Mouse (Mus musculus) myocyte (in vitro differentiated cells): ENCODE results near the gene Ctsq. TPM values are rescaled to one million over a fixed set of nuclear protein-coding genes. Genes with fewer than 3 reads are reported as not detected.
"Not testable (repeated sequence)": the region's sequence is repeated elsewhere in the genome, so short reads cannot be mapped to it uniquely, and the experiment has no call there.

Experiments
- H3K27me3 ChIP-seq: one replicate; pipeline ENCODE4 v1.6.1; 2011; ENCODE audit not compliant: control insufficient read depth, insufficient read depth, insufficient read length
- H3K36me3 ChIP-seq: one replicate; pipeline ENCODE4 v1.6.1; 2011; ENCODE audit not compliant: control insufficient read depth, insufficient read depth
- H3K4me2 ChIP-seq: one replicate; pipeline ENCODE4 v1.6.1; 2011; ENCODE audit warnings: low read depth, control low read depth
- H3K4me3 ChIP-seq: one replicate; pipeline ENCODE4 v1.5.1; 2011; ENCODE audit warnings: mild to moderate bottlenecking, control low read depth, moderate library complexity
- H3K79me2 ChIP-seq: one replicate; pipeline ENCODE4 v1.6.1; 2011; ENCODE audit not compliant: control insufficient read depth, insufficient read depth
- H3ac ChIP-seq: one replicate; pipeline ENCODE4 v1.6.1; 2011; ENCODE audit not compliant: control insufficient read depth, insufficient read length
- CEBPB ChIP-seq: IDR thresholded peaks from 2 replicates; pipeline ENCODE4 v1.6.1; 2011; ENCODE audit warnings: mild to moderate bottlenecking, moderate library complexity; ENCODE audit not compliant: poor library complexity, insufficient read depth, severe bottlenecking
- E2F4 ChIP-seq: IDR thresholded peaks from one replicate; pipeline ENCODE4 v1.6.1; 2011; ENCODE audit warnings: mild to moderate bottlenecking, control low read depth, moderate library complexity; ENCODE audit not compliant: insufficient read depth
- MAX ChIP-seq: IDR thresholded peaks from one replicate; pipeline ENCODE4 v1.6.1; 2011; ENCODE audit warnings: low read depth, mild to moderate bottlenecking, control low read depth
- MYOD1 ChIP-seq, 3 experiments: IDR thresholded peaks; one replicate each; pipeline ENCODE4 v1.6.1; 2011; ENCODE audit warnings: control low read depth in 2 of 3, low read depth in 2 of 3, mild to moderate bottlenecking in 2 of 3, moderate library complexity in 1 of 3; ENCODE audit not compliant: insufficient read length in 2 of 3, control insufficient read depth in 1 of 3
- MYOG ChIP-seq, 3 experiments: IDR thresholded peaks; one replicate each; pipeline ENCODE4 v1.6.1; 2011; ENCODE audit warnings: control low read depth in 2 of 3, low read depth in 2 of 3, mild to moderate bottlenecking in 2 of 3; ENCODE audit not compliant: insufficient read length in 2 of 3, control insufficient read depth in 1 of 3, insufficient read depth in 1 of 3
- POLR2A ChIP-seq: IDR thresholded peaks from one replicate; pipeline ENCODE4 v1.6.1; 2011; ENCODE audit warnings: low read depth, mild to moderate bottlenecking, control low read depth, moderate library complexity; ENCODE audit not compliant: insufficient read length
- POLR2AphosphoS2 ChIP-seq: IDR thresholded peaks from one replicate; pipeline ENCODE4 v1.6.1; 2011; ENCODE audit warnings: low read depth, control low read depth; ENCODE audit not compliant: insufficient read length
- REST ChIP-seq: IDR thresholded peaks from one replicate; pipeline ENCODE4 v1.6.1; 2011; ENCODE audit warnings: mild to moderate bottlenecking, control low read depth, moderate library complexity; ENCODE audit not compliant: insufficient read depth, insufficient read length
- SRF ChIP-seq: IDR thresholded peaks from one replicate; pipeline ENCODE4 v1.6.1; 2011; ENCODE audit warnings: low read depth; ENCODE audit not compliant: control insufficient read depth, insufficient read length
- TCF12 ChIP-seq: IDR thresholded peaks from one replicate; pipeline ENCODE4 v1.6.1; 2011; ENCODE audit warnings: mild to moderate bottlenecking, control low read depth; ENCODE audit not compliant: poor library complexity, insufficient read depth, severe bottlenecking
- TCF3 ChIP-seq: IDR thresholded peaks from one replicate; pipeline ENCODE4 v1.6.1; 2011; ENCODE audit warnings: low read depth, control low read depth; ENCODE audit not compliant: insufficient read length
- USF1 ChIP-seq: IDR thresholded peaks from one replicate; pipeline ENCODE4 v1.6.1; 2011; ENCODE audit warnings: low read depth, mild to moderate bottlenecking, control low read depth, moderate library complexity
- polyA plus RNA-seq: library from polyadenylated mRNA; unstranded; fragments of >200 nt; fragmentation: generic; extraction: Trizol; gene quantifications from one replicate; pipeline ENCODE4 v1.2.1, GENCODE M21; 2012; ENCODE audit warnings: missing spikeins

Gene Ctsq
- polyA plus RNA-seq = not detected

GRCm38 (mm10) chr13:61040531-61040930 is at the start of gene Ctsq:
Ctsq (minus strand) TSS chr13:61040631.
- no peaks in the 10 kb centered on the region for H3K27me3 ChIP-seq
- no peak within 1 kb of the TSS for H3K4me3 ChIP-seq
- no peak within 1 kb of the TSS for H3ac ChIP-seq
- H3K36me3 ChIP-seq = no peaks in the 10 kb centered on the region
- no peak within 1 kb of the TSS for H3K4me2 ChIP-seq
- no peaks in the 10 kb centered on the region for H3K79me2 ChIP-seq
- TF ChIP-seq MAX (no peak), USF1 (no peak), CEBPB (no peak), MYOG (IDR thresholded peaks at IDR 0.05; ENCODE audit: control insufficient read depth in 1 of 3, insufficient read depth in 1 of 3, insufficient read length in 2 of 3, low read depth in 2 of 3) (no peak), TCF3 (no peak), REST (no peak), POLR2AphosphoS2 (no peak), TCF12 (no peak), E2F4 (no peak), SRF (no peak), MYOD1 (IDR thresholded peaks at IDR 0.05; ENCODE audit: control insufficient read depth in 1 of 3, insufficient read length in 2 of 3, low read depth in 2 of 3) (no peak), POLR2A (no peak)

- TF ChIP-seq E2F4 (no peak), SRF (no peak), POLR2A (no peak)
- Histone ChIP-seq H3K4me3 (no peak overlapping the region), H3ac (no peak overlapping the region), H3K79me2 (no peaks in the 10 kb centered on the region), H3K27me3 (no peaks in the 10 kb centered on the region), H3K4me2 (no peak overlapping the region), H3K36me3 (no peaks in the 10 kb centered on the region)
Observed at GRCm38 (mm10) chr13:61022785-61023184, 17.6 kb downstream of the Ctsq start.

- TF ChIP-seq TCF3 = no peak
- no peak for TF ChIP-seq MAX
- TF ChIP-seq REST = no peak
- no peak for TF ChIP-seq TCF12
- Histone ChIP-seq H3K36me3 (no peaks in the 10 kb centered on the region), H3K4me3 (no peak overlapping the region), H3K79me2 (no peaks in the 10 kb centered on the region), H3K27me3 (no peaks in the 10 kb centered on the region), H3K4me2 (no peak overlapping the region), H3ac (no peak overlapping the region)
Observed at GRCm38 (mm10) chr13:61021844-61022243, 18.6 kb downstream of the Ctsq start.

GRCm38 (mm10) chr13:61010171-61010570 is 30.3 kb downstream of the Ctsq start:
- TF ChIP-seq POLR2A (no peak), SRF (no peak), MYOD1 (IDR thresholded peaks at IDR 0.05; ENCODE audit: control insufficient read depth in 1 of 3, insufficient read length in 2 of 3, low read depth in 2 of 3) (no peak), TCF3 (no peak), E2F4 (no peak), MAX (no peak), POLR2AphosphoS2 (no peak), CEBPB (no peak), TCF12 (no peak)
- Histone ChIP-seq H3ac (no peak overlapping the region), H3K4me2 (no peak overlapping the region), H3K4me3 (no peak overlapping the region), H3K79me2 (no peaks in the 10 kb centered on the region), H3K27me3 (no peaks in the 10 kb centered on the region), H3K36me3 (no peaks in the 10 kb centered on the region)

GRCm38 (mm10) chr13:61005859-61006258 is 34.6 kb downstream of the Ctsq start, which contains the start of gene Ctsj:
Ctsj (minus strand) TSS chr13:61005959.
- H3K36me3 ChIP-seq = no peaks in the 10 kb centered on the region
- no peaks in the 10 kb centered on the region for H3K27me3 ChIP-seq
- no peak within 1 kb of the TSS for H3ac ChIP-seq
- TF ChIP-seq MYOG (IDR thresholded peaks at IDR 0.05; ENCODE audit: control insufficient read depth in 1 of 3, insufficient read depth in 1 of 3, insufficient read length in 2 of 3, low read depth in 2 of 3) = no peak
- no peak for TF ChIP-seq REST
- no peak within 1 kb of the TSS for H3K4me3 ChIP-seq
- no peaks in the 10 kb centered on the region for H3K79me2 ChIP-seq
- H3K4me2 ChIP-seq = no peak within 1 kb of the TSS

- Histone ChIP-seq H3K79me2 (no peaks in the 10 kb centered on the region), H3K36me3 (no peaks in the 10 kb centered on the region), H3K27me3 (no peaks in the 10 kb centered on the region)
Observed at GRCm38 (mm10) chr13:60997600-60997999, 42.8 kb downstream of the Ctsq start.

GRCm38 (mm10) chr13:60986915-60987314 is 53.5 kb downstream of the Ctsq start:
- H3K4me3 ChIP-seq, H3K79me2 ChIP-seq, H3K27me3 ChIP-seq, H3K36me3 ChIP-seq, H3ac ChIP-seq, H3K4me2 ChIP-seq: not testable (repeated sequence)

More at GRCm38 (mm10) chr13:60997600-60997999, 42.8 kb downstream of the Ctsq start:
- TF ChIP-seq USF1 = no peak
- TF ChIP-seq E2F4 = no peak
- TF ChIP-seq MAX = no peak
- TF ChIP-seq REST = no peak
- no peak for TF ChIP-seq POLR2A
- no peak for TF ChIP-seq TCF3
- TF ChIP-seq MYOG (IDR thresholded peaks at IDR 0.05; ENCODE audit: control insufficient read depth in 1 of 3, insufficient read depth in 1 of 3, insufficient read length in 2 of 3, low read depth in 2 of 3) = no peak
- no peak for TF ChIP-seq SRF
- no peak for TF ChIP-seq POLR2AphosphoS2
- TF ChIP-seq MYOD1 (IDR thresholded peaks at IDR 0.05; ENCODE audit: control insufficient read depth in 1 of 3, insufficient read length in 2 of 3, low read depth in 2 of 3) = no peak
- no peak for TF ChIP-seq CEBPB
- TF ChIP-seq TCF12 = no peak
- H3K4me3 ChIP-seq = no peak overlapping the region
- H3K4me2 ChIP-seq = no peak overlapping the region
- H3ac ChIP-seq = no peak overlapping the region
